Mouse (Mus musculus) hindbrain, embryonic 15.5 days (tissue): Measurements from ENCODE around the gene Slc26a6. TPM values are rescaled to one million over a fixed set of nuclear protein-coding genes. Genes with fewer than 3 reads are reported as not detected.

Experiments
- ATAC-seq: fragments of 200-750 bp; cut with Nextera tagmentation; 2 replicates; pipeline ENCODE4 v1.8.0; 2017; ENCODE audit warnings: low read depth, moderate number of reproducible peaks, moderate TSS enrichment; ENCODE audit not compliant: low FRiP score
- H3K27ac ChIP-seq: fragments of 300-500 bp; sonication (generic); replicated peaks from 2 replicates; pipeline ENCODE4 v1.5.1; 2015; ENCODE audit warnings: mild to moderate bottlenecking, inconsistent platforms
- H3K27me3 ChIP-seq: fragments of 300-500 bp; sonication (generic); 2 replicates; pipeline ENCODE4 v1.6.1; 2015; ENCODE audit warnings: control low read depth, inconsistent platforms
- H3K36me3 ChIP-seq: fragments of 300-500 bp; sonication (generic); 2 replicates; pipeline ENCODE4 v1.6.1; 2015; ENCODE audit warnings: control low read depth, inconsistent platforms
- H3K4me1 ChIP-seq: fragments of 300-500 bp; sonication (generic); replicated peaks from 2 replicates; pipeline ENCODE4 v1.6.1; 2015; ENCODE audit warnings: control low read depth, inconsistent platforms
- H3K4me2 ChIP-seq: fragments of 300-500 bp; sonication (generic); 2 replicates; pipeline ENCODE4 v1.6.1; 2015; ENCODE audit warnings: moderate library complexity, mild to moderate bottlenecking, inconsistent platforms
- H3K4me3 ChIP-seq: fragments of 300-500 bp; sonication (generic); 2 replicates; pipeline ENCODE4 v1.5.1; 2015; ENCODE audit warnings: mild to moderate bottlenecking, inconsistent platforms
- H3K9ac ChIP-seq: fragments of 300-500 bp; sonication (generic); 2 replicates; pipeline ENCODE4 v1.6.1; 2015; ENCODE audit warnings: inconsistent platforms
- H3K9me3 ChIP-seq: fragments of 300-500 bp; sonication (generic); 2 replicates; pipeline ENCODE4 v1.6.1; 2016; ENCODE audit warnings: control low read depth, inconsistent platforms
- WGBS: fragments of 180-500 bp; shearing (Covaris S2); methylation state at CpG from one replicate; pipeline ENCODE4 v1.1.7; 2015; 5-methylcytosine and 5-hydroxymethylcytosine counted together
- microRNA-seq: library from miRNA; unstranded; fragments of <30 nt; microRNA quantifications from one replicate; pipeline ENCODE4, GENCODE M21; 2016
- polyA plus RNA-seq: library from polyadenylated mRNA; unstranded; fragments of >200 nt; fragmentation: Nextera tagmentation; extraction: Ambion mirVana; gene quantifications from 2 replicates; pipeline ENCODE4 v1.2.1, GENCODE M21; 2015

The Slc26a6 gene
- polyA plus RNA-seq, 1 experiment from 2014 or later = 22.1 TPM

- Histone ChIP-seq H3K4me1 (peaks cover 10% of the 10 kb centered on the region), H3K36me3 (peaks cover 28% of the 10 kb centered on the region), H3K9me3 (no peaks in the 10 kb centered on the region), H3K9ac (peak within 1 kb of the TSS; percentile 97), H3K4me2 (peak within 1 kb of the TSS; percentile 82), H3K4me3 (peak within 1 kb of the TSS; percentile 93), H3K27ac (peak within 1 kb of the TSS; percentile 82), H3K27me3 (no peaks in the 10 kb centered on the region)
- 1% methylated on average over 58 of the region's 58 CpGs for WGBS
- peak; percentile 92 for ATAC-seq
Observed at GRCm38 (mm10) chr9:108936418-108937364, 83.6 kb downstream of the Slc26a6 start, which contains the start of gene Uqcrc1. TSS of gene Uqcrc1 (plus strand) at chr9:108936633.

GRCm38 (mm10) chr9:108945111-108945510, 92.0 kb downstream of the Slc26a6 start:
- H3K27me3 ChIP-seq = no peaks in the 10 kb centered on the region
- peaks cover 81% of the 10 kb centered on the region for H3K36me3 ChIP-seq
- H3K27ac ChIP-seq = no peak overlapping the region
- no peaks in the 10 kb centered on the region for H3K4me1 ChIP-seq
- 85% methylated on average over 9 of the region's 9 CpGs for WGBS
- no peak overlapping the region for H3K9ac ChIP-seq
- ATAC-seq = no peak
- no peak overlapping the region for H3K4me2 ChIP-seq
- no peak overlapping the region for H3K4me3 ChIP-seq
- no peaks in the 10 kb centered on the region for H3K9me3 ChIP-seq

- Histone ChIP-seq H3K9me3 (no peaks in the 10 kb centered on the region), H3K36me3 (peaks cover 82% of the 10 kb centered on the region), H3K27ac (no peak overlapping the region), H3K9ac (no peak overlapping the region), H3K4me2 (no peak overlapping the region), H3K27me3 (no peaks in the 10 kb centered on the region), H3K4me1 (no peaks in the 10 kb centered on the region), H3K4me3 (no peak overlapping the region)
- no peak for ATAC-seq
- 91% methylated on average over 5 of the region's 5 CpGs for WGBS
Observed at GRCm38 (mm10) chr9:108945608-108946007, 92.5 kb downstream of the Slc26a6 start.

GRCm38 (mm10) chr9:108949231-108949966, 96.3 kb downstream of the Slc26a6 start:
- H3K9ac ChIP-seq = no peak overlapping the region
- H3K27me3 ChIP-seq = peaks cover 24% of the 10 kb centered on the region
- H3K4me3 ChIP-seq = no peak overlapping the region
- WGBS = 90% methylated on average over 13 of the region's 13 CpGs
- H3K4me1 ChIP-seq = no peaks in the 10 kb centered on the region
- H3K36me3 ChIP-seq = peaks cover 56% of the 10 kb centered on the region
- no peaks in the 10 kb centered on the region for H3K9me3 ChIP-seq
- ATAC-seq = no peak
- H3K27ac ChIP-seq = peak overlapping the region; percentile 27; the same call in 1 of the 2 replicates
- H3K4me2 ChIP-seq = no peak overlapping the region

- H3K4me1 ChIP-seq = no peaks in the 10 kb centered on the region
- H3K4me3 ChIP-seq = no peak overlapping the region
- WGBS = 86% methylated on average over 9 of the region's 9 CpGs
- peak overlapping the region; percentile 21; the same call in 1 of the 2 replicates for H3K27ac ChIP-seq
- H3K4me2 ChIP-seq = no peak overlapping the region
- no peak for ATAC-seq
- H3K9me3 ChIP-seq = no peaks in the 10 kb centered on the region
- H3K9ac ChIP-seq = no peak overlapping the region
- H3K27me3 ChIP-seq = peaks cover 24% of the 10 kb centered on the region
- H3K36me3 ChIP-seq = peaks cover 49% of the 10 kb centered on the region
Observed at GRCm38 (mm10) chr9:108949967-108950728, 97.1 kb downstream of the Slc26a6 start.

- H3K4me2 ChIP-seq = 0 out of 2 replicates have a peak within 1 kb of the TSS, but pooled peaks have one; percentile 6
- no peak within 1 kb of the TSS for H3K9ac ChIP-seq
- H3K27me3 ChIP-seq = peaks cover 24% of the 10 kb centered on the region
- ATAC-seq = no peak
- H3K36me3 ChIP-seq = peaks cover 21% of the 10 kb centered on the region
- no peaks in the 10 kb centered on the region for H3K9me3 ChIP-seq
- 11% methylated on average over 15 of the region's 15 CpGs for WGBS
- no peaks in the 10 kb centered on the region for H3K4me1 ChIP-seq
- no peak within 1 kb of the TSS for H3K4me3 ChIP-seq
- H3K27ac ChIP-seq = no peak within 1 kb of the TSS
Observed at GRCm38 (mm10) chr9:108953081-108953636, 100.1 kb downstream of the Slc26a6 start, which contains the start of gene Col7a1. TSS of gene Col7a1 (plus strand) at chr9:108953586.

- Histone ChIP-seq H3K9ac (no peak overlapping the region), H3K36me3 (peaks cover under 1% of the 10 kb centered on the region; the same call in 1 of the 2 replicates), H3K4me1 (no peaks in the 10 kb centered on the region), H3K27ac (no peak overlapping the region), H3K4me3 (no peak overlapping the region), H3K4me2 (no peak overlapping the region), H3K9me3 (no peaks in the 10 kb centered on the region), H3K27me3 (peaks cover 24% of the 10 kb centered on the region)
- WGBS = 88% methylated on average over 11 of the region's 11 CpGs
- no peak for ATAC-seq
Observed at GRCm38 (mm10) chr9:108955241-108955640, 102.2 kb downstream of the Slc26a6 start.

- Histone ChIP-seq H3K4me1 (no peaks in the 10 kb centered on the region), H3K27ac (no peak overlapping the region)
- no peak for ATAC-seq
Observed at GRCm38 (mm10) chr9:108955846-108956245, 102.8 kb downstream of the Slc26a6 start.

More at GRCm38 (mm10) chr9:108955846-108956245, 102.8 kb downstream of the Slc26a6 start:
- 89% methylated on average over 11 of the region's 11 CpGs for WGBS
- H3K36me3 ChIP-seq = no peaks in the 10 kb centered on the region
- H3K9ac ChIP-seq = no peak overlapping the region
- H3K4me3 ChIP-seq = no peak overlapping the region
- H3K27me3 ChIP-seq = peaks cover 24% of the 10 kb centered on the region
- no peak overlapping the region for H3K4me2 ChIP-seq
- H3K9me3 ChIP-seq = no peaks in the 10 kb centered on the region

Small RNA genes lying within 50 kb of the gene (microRNA-seq; reads per million reads assigned to microRNA genes)
- not detected for gene Gm23156

Other genes starting within 250 kb of the Slc26a6 start
- 43.0 and 48.1 TPM in 2 replicates for gene Arih2, start 203.9 kb upstream of the Slc26a6 start, polyA plus RNA-seq
- 43.3 and 47.7 TPM in 2 replicates for gene Slc25a20, start 191.2 kb upstream of the Slc26a6 start, polyA plus RNA-seq
- gene Prkar2a, start 164.0 kb upstream of the Slc26a6 start, polyA plus RNA-seq = 62.4 and 65.9 TPM in 2 replicates
- gene Ip6k2, start 69.5 kb upstream of the Slc26a6 start, polyA plus RNA-seq = 180 and 206 TPM in 2 replicates
- gene Nckipsd, start 44.9 kb upstream of the Slc26a6 start, polyA plus RNA-seq = 30.3 and 30.7 TPM in 2 replicates
- gene Celsr3, start 27.0 kb upstream of the Slc26a6 start, polyA plus RNA-seq = 12.7 and 14.6 TPM in 2 replicates
- 0.17 and 0.21 TPM in 2 replicates for gene Tmem89, start 61.3 kb downstream of the Slc26a6 start, polyA plus RNA-seq
- 480 and 488 TPM in 2 replicates for gene Uqcrc1, start 83.3 kb downstream of the Slc26a6 start, polyA plus RNA-seq
- 1.4 and 2.1 TPM in 2 replicates for gene Col7a1, start 100.3 kb downstream of the Slc26a6 start, polyA plus RNA-seq
- not detected in 2 replicates for gene Ucn2, start 132.7 kb downstream of the Slc26a6 start, polyA plus RNA-seq
- 28.1 and 28.7 TPM in 2 replicates for gene Pfkfb4, start 138.5 kb downstream of the Slc26a6 start, polyA plus RNA-seq
- gene Shisa5, start 185.3 kb downstream of the Slc26a6 start, polyA plus RNA-seq = 71.6 and 76.3 TPM in 2 replicates
- gene Trex1, start 206.5 kb downstream of the Slc26a6 start, polyA plus RNA-seq = 13.6 and 14.5 TPM in 2 replicates
- gene Atrip, start 220.8 kb downstream of the Slc26a6 start, polyA plus RNA-seq = 30.5 and 30.9 TPM in 2 replicates
- gene Ccdc51, start 229.2 kb downstream of the Slc26a6 start, polyA plus RNA-seq = 12.3 and 13.1 TPM in 2 replicates
- gene Tma7, start 229.3 kb downstream of the Slc26a6 start, polyA plus RNA-seq = 653 and 743 TPM in 2 replicates
- 19.2 and 19.8 TPM in 2 replicates for gene Plxnb1, start 242.1 kb downstream of the Slc26a6 start, polyA plus RNA-seq